Mouse (Mus musculus): ENCODE data around the gene Gsap.
"Not testable (repeated sequence)": the region's sequence is repeated elsewhere in the genome, so short reads cannot be mapped to it uniquely, and the experiment has no call there.

Gene Gsap

GRCm38 (mm10) chr5:21326494-21326893, 140.4 kb downstream of the Gsap start:
- DNase-seq (ENCODE audit: extremely low spot score) = peak; percentile 60

- DNase-seq (ENCODE audit: extremely low spot score) = no peak
These were observed 142.5 kb downstream of the Gsap start for GRCm38 (mm10) chr5:21328560-21328959.

- peak; percentile 16 for DNase-seq (ENCODE audit: extremely low spot score)
These were observed 143.9 kb downstream of the Gsap start for GRCm38 (mm10) chr5:21329672-21330665.

GRCm38 (mm10) chr5:21331656-21332055, 145.6 kb downstream of the Gsap start:
- no peak for DNase-seq (ENCODE audit: extremely low spot score)

- DNase-seq (ENCODE audit: extremely low spot score) = no peak
These were observed 146.1 kb downstream of the Gsap start for GRCm38 (mm10) chr5:21332119-21332518.

- DNase-seq (ENCODE audit: extremely low spot score) = not testable (repeated sequence)
These were observed 156.2 kb downstream of the Gsap start for GRCm38 (mm10) chr5:21342265-21342664.

GRCm38 (mm10) chr5:21348366-21348765, 162.3 kb downstream of the Gsap start:
- DNase-seq (ENCODE audit: extremely low spot score) = no peak

- no peak for DNase-seq (ENCODE audit: extremely low spot score)
These were observed 165.6 kb downstream of the Gsap start for GRCm38 (mm10) chr5:21351678-21352077.

GRCm38 (mm10) chr5:21358648-21359047, 172.6 kb downstream of the Gsap start:
- DNase-seq (ENCODE audit: extremely low spot score) = no peak

GRCm38 (mm10) chr5:21363343-21363742, 177.3 kb downstream of the Gsap start:
- no peak for DNase-seq (ENCODE audit: extremely low spot score)
